Mouse (Mus musculus) heart, postnatal 0 days (tissue): ENCODE results near the gene Prss30.
A peak's percentile ranks its signal among the peaks of the same experiment; 100 is the strongest.

ENCODE experiments used
- CTCF ChIP-seq: IDR thresholded peaks from 2 replicates; pipeline ENCODE4 v1.5.1; 2016; ENCODE audit warnings: antibody characterized with exemption, control low read depth, low read depth
- EP300 ChIP-seq: IDR thresholded peaks from 2 replicates; pipeline ENCODE4 v1.6.1; 2016; ENCODE audit warnings: antibody characterized with exemption, low read depth

- peak; percentile 28; the same call in 1 of the 2 replicates for TF ChIP-seq CTCF
- no peak for TF ChIP-seq EP300
Observed at GRCm38 (mm10) chr17:24015727-24016126, 35.4 kb upstream of the Prss30 start.
